Mouse (Mus musculus) spleen, postnatal 4 days (tissue): ENCODE data around the gene Stom.
A peak's percentile ranks its signal among the peaks of the same experiment; 100 is the strongest.

Source experiments
- DNase-seq, 2 experiments: peaks; one replicate each; pipeline ENCODE4 v3.0.0; 2022; ENCODE audit warnings: low spot score in 2 of 2

Gene Stom

DNA sequence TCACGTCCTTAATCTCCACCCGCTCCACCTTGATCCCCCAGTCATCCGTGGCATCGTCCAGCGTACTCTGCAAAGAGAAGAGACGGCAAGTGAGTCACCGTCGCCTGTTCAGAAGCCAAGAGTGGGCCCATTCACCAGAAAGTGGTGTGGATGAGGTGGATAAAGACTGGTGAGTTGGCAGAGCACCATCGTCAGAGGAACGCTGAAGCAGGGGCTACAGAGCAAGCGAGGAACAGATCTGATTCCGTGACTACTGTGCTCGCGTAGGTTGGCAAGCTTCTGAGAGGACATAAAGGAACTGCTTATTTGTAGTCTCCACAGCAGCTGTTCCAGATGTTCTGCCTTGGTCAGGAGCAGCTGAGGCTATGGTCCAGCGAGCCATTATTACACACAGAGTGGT is 16.4 kb downstream of the Stom start:
- no peak for DNase-seq

DNA sequence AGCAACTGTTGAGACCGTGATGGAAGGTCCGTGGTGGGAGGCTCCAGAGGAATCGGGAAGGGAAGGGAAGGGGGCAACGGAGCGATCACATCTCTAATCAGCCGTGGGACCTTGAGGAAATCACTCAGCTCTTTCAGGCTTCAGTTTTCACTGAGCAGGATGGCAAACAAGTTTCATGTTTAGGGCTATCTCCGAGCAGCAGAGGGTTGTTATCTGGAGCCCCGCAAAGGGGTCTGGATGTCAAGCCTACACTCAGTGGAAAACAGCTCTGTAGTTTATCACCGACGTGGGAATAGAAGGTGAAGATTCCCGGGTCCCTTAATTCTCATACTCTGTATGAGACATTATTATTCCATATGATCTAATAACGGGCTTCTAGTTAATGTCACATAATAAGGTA is 18.4 kb downstream of the Stom start:
- no peak for DNase-seq

DNA sequence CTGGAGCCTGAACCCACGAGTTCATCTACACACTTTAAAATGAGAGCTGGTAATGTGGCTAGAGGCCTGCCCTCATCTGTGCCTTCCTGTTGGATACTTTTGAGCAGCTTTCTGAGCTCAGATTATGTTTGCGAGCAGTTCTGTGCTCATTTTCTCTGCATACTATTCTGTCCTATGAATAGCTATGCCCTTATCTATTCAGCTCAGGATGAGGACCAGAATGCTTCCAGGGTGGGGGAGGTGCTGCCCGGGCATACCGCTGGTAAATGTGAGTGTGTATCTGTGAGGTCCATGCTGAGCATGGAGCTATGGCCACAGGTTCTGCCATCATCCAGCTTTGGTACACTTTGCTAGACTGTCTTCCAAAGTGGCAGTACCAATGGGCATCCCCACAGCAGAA is 19.2 kb downstream of the Stom start:
- peak in 1 of 2 experiments; percentile 70 for DNase-seq

DNA sequence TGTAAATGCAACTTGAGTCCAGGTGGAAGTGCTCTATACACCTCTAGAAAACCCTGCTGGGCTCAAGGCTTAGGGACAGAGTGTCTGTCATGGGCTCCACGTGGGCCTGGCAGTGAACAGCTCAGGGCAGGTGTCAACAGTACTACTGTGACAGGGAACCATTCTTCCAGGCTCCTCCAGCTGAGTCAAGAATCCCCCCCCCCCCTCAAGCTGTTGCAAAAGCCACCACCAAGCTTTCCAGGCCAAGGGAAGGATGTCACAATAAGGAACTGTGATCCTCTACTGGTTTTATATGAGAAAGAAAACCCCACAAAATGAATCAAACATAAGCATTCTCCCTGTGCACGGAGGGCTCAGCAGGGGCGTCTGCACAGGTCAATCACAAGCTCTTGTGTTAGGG is 22.5 kb downstream of the Stom start:
- no peak for DNase-seq

DNA sequence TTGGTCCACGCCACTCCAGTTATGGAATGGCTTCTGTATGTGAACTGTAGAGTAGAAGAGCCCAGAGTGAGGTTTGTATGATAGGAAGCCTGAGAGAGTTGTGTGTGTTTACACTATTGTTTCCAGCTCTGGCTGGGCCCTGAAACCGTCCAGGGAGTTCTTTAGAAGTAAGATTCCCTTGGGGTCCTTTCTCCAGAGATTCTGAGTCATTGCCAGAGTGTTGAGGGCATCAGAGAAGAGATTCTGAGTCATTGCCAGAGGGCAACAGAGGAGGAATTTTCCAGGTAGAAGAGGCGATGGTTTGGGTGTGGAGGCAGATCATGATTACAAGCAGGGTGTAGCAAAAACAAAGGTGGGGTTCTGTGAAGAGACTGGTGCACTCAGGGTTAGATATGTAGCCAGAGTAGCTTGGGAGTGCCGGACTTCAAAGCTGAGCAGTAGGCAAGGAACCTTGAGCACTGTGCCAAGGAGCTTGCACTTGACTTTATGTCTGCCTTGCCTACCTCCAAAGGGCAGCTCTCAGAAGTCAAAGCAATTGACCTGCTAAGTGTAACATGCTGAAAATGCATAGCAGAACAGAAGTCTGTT is 26.8 kb downstream of the Stom start:
- DNase-seq, result no peak

DNA sequence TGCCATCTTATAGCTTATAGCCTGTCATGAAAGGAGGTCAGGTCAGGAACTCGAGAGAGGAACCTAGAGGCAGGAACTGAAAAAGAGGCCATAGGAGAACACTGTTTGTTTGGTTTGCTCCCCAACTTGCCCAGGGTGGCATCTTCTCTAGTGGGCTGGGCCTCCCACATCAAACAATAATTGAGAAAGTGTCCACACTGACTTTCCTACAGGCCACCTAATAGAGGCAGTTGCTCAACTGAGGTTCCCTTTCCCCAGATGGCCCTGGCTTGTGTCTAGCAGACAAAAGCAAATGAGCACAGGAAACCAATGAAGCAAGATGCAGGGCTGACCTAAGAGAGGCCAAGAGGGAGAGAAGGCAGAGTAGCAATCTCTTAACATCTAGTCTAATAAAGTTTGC is 28.6 kb downstream of the Stom start:
- DNase-seq, result no peak

DNA sequence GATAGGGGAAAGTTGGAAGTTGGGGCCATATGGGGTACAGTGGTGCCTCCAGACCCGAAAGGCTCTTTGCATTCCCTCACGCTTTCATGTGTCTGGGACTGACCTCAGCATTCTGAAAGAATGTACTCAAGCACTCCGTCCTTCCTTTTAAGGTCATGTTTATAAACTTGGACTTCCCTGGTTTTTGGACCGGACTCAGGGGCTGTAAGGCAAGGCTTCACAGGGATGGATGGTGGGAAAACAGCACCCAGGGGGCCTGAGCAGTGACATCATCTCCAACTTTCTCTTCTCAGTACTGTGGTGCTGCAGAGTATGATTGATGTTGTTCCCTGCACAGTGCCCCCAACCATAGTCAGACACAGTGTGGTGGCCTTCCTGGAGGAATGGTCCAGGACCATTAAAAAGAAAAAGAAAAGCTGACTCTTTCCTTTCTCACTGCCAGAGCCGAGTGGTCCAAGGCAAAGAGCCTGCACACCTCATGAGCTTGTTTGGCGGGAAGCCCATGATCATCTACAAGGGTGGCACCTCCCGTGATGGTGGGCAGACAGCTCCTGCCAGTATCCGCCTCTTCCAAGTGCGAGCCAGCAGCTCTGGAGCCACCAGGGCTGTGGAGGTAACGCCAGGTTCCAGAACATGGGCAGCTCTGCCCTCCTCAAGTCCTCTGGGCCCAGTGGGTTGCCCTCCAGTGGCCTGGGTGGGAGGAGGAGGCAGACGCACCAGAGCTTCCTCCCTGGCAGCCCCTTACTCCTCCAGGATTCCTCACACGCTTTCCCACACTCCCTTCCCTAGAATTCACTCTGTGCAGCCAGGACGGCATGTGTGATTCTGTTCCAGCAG is 34.5 kb downstream of the Stom start:
- no peak for DNase-seq

DNA sequence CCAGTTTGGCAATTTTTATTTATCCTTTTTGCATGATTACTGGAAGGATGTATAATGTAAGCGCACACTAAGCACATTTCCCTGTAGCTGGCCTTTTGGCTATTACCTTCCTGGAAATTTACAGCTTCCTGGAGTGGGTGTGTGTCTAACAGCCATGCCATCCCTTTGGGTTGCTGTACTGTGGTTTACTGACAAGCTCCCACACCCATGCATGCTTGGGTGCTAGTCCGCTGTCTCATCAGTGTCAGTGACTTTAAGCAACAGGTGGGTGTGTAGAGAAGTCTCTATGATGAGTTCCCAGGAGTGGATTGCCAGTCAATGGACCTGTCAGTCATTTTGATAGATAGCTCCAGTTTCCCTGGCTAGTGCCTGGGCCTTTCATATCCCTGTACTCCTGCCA is 37.3 kb downstream of the Stom start:
- no peak for DNase-seq

DNA sequence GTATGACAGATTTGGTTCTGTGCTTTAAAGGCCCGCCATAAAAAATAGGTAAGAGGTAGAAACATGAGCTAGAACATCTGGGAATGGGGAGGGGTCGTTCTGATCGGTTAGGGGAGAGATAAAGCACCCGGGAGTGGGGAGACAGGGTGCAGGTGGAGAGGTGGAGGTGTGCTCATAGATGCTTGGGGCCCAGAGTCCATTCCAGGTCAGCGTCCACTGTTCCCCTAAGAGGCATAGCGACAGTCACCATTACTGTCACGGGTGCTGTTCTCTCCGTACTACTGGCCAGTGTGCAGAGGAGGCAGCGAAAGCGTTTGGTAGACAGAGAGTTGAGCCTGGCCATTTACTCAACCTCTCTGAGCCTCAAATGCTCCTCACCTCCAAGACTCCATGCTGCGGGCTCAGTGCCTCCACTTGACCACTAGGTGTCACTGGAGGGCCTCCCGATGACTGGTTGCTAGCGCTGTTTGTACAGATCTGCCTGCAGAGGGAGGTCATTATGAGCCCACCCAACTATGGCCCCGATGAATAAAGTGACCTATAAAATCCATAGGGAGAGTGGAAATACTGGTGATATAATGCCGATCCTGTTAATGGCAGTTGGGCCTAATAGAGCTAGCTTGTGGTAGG is 39.0 kb downstream of the Stom start:
- peak; percentile 84 to 91 for DNase-seq

DNA sequence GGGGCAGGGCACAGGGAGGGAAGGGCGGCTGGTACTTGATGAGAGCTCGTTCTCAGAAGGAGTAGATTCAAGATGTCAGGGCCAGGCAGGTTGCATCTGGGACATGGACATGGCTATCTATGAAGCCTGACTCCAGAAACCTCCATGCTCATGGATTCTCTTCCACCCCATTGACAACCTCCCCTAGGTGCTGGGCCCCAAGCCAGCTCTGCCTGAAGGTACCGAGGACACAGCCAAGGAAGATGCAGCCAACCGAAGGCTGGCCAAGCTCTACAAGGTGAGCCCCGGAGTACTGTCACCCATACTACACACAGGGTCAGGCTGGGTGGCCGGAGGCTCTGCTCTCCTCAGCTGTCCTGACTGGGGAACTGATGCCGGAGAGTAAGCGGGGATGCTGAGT is 43.5 kb downstream of the Stom start:
- no peak for DNase-seq

DNA sequence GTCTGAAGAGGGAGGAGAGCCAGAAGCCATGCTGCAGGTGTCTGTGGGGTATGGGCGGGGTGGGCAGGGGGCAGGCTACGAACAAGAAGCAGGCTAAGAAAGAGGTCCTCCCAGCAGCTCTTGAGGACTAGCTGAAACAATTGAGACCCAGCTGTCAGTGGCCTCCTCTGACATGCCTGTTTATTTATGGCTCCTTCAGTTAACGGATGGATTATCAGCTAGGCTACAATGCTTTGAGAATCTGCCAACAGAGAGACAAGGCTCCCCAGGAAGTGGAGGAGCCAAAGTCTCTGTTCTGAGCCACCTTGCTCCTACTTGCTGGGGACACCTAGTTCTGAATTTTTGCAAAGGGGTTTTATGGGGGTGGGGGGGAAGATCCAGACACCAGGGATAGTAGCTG is 44.1 kb downstream of the Stom start:
- no peak for DNase-seq

DNA sequence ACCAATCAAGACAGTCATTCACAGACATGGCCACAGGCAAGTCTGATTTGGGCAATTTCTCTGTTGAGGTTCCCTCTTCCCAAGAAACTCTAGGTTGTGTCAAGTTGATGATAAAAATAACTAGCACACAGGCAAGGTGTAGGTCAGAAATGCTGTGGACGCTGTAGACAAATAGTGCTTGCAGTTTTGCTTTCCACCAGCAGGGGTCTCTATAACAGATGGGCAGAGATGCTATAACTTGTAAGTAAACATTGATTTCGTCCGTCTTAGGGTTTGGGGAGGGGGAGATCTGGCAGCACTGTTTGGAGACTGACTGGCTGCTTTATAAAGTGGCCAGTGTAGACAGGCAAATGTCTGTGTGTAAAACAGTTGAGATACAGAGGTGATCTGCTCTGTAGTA is 44.9 kb downstream of the Stom start:
- peak; percentile 68 to 88 for DNase-seq

DNA sequence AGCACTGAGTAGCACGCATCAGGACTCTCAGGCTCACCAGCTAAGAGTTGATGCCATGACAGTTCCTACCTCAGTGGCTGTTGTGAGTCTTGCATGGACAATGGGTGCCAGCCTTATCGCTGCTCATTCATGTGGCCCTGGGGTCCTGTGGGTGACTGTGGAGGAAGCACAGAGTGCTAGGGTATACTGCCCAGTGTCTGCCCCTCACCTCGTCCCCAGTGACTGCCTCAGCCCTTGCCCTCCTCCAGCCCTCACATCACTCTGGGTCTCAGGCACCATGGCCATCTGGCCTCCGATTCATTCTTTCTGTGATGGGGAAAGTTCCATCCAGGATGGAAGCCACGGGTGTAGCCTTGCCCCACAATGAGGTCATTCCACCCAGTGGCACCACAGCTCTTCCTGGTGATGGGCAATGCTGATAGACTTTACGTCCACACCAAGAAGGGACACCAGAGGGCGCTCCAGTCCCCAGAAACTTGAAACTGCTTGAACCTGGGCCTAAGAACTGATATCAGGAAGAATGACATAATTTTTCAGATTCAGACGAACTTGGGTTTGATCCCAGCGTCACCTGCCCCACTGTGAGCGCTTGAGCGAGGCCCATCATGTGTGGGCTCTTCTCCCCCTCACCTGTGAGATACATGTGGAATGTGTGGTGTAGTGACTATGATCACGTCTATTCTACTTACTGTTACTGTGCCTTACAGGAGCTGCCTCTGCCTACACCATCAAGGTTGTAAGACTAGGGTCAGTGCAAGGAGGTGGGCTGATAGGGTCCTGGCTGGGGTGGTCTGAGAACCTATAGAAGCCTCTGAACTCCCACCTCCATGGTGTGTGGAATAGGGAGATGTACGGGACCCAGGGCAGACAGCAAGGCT is 47.8 kb downstream of the Stom start:
- DNase-seq, result peak; percentile 80 to 94

DNA sequence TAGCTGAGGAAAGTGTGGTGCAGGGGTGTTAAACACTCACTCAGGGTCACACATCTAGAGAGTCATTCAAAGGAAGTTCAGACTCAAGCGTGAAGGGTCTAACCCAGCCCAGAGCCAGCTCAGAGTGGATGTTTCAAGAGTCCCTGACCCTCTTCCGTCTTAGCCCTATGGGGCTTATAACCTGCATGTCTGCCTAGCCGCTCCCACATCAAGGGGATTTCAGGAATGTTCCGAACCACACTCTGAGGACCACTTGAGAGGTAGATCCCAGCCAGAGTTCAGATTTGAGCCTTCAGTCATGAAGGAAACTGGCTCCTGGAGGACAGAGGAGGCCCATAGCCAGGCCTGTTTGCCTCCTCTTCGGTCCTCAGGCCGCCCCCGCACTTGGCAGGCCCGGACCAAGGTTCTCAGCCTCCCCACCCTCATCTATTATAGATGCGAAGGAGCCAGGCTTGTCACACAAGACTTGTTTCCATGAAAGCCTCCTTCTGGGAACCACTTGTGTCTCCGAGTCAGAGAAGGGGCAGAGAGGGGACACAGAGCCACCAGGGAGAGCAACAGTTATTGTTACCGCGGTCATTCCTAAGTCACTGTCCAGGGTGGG is 49.7 kb downstream of the Stom start:
- DNase-seq, result no peak

DNA sequence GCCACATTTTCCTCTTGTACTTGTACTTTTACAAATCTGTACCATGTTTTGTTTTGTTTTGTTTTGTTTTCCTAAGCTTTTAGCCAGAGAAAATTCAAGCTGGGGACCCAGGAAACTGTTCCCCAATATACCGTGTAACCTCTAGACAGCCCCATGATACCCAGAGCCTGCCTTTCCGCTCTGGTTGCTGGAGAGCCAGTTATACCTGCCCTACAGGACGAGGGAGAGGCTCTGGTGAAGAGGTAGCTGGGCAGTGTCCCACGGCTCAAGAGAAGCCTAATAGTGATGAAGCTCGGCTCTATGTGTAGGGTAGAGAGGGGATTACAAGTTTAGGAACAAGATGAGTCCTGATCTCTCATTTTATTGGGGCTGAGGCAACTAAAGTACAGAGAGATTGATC is 51.6 kb downstream of the Stom start:
- no peak for DNase-seq

DNA sequence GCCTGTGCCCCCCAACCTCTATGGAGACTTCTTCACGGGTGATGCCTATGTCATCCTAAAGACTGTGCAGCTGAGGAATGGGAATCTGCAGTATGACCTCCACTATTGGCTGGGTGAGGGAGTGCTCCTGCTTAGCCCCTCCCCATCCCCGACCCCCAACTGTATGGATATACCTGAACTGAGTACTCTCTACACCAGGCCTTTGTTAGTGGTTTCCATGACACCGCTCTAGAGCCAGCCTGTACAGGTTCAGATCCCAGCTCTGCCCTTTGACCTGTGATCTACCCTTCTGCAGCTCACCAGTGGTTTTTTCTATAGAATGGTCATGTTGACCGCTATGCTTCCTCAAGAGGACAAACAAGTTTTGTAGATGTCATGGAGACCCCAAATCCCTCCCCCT is 52.8 kb downstream of the Stom start:
- DNase-seq, result no peak

DNA sequence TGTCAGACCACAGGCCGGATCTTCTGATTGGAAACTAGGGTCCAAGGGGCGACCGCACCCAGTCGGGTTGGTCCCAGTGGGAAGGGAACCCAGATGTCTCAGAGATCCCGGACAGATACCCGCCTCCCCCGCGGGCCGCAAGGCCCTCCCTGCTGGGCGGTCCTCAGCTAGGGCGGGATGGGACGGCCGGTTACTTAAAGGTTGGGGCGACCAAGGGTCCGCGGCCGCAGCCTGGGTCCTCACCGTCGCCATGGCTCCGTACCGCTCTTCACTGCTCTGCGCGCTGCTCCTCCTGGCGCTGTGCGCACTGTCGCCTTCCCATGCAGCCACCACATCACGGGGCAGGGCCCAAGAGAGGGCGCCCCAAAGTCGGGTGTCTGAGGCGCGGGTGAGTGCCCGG is 54.6 kb downstream of the Stom start:
- DNase-seq, result peak in 1 of 2 experiments; percentile 70

DNA sequence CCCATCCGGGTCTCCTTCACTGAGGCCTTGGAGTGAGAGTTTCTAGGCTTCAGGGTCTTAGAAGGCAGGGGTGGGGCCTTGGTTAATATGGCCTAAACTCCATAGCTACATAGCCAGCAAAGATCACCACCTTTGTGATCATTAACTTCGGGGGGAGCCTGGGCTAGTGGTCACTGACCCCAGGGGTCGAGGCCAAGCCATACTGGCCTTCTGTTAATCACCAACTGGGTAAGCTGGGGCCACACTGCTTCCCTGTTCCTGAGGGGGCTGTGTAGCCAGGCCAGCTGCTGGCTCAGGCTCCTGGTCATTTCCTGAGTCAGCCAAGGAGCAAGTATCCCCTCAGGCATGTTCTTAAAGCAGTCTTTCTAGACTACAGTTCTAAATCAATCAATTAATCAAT is 56.8 kb downstream of the Stom start:
- DNase-seq, result no peak

DNA sequence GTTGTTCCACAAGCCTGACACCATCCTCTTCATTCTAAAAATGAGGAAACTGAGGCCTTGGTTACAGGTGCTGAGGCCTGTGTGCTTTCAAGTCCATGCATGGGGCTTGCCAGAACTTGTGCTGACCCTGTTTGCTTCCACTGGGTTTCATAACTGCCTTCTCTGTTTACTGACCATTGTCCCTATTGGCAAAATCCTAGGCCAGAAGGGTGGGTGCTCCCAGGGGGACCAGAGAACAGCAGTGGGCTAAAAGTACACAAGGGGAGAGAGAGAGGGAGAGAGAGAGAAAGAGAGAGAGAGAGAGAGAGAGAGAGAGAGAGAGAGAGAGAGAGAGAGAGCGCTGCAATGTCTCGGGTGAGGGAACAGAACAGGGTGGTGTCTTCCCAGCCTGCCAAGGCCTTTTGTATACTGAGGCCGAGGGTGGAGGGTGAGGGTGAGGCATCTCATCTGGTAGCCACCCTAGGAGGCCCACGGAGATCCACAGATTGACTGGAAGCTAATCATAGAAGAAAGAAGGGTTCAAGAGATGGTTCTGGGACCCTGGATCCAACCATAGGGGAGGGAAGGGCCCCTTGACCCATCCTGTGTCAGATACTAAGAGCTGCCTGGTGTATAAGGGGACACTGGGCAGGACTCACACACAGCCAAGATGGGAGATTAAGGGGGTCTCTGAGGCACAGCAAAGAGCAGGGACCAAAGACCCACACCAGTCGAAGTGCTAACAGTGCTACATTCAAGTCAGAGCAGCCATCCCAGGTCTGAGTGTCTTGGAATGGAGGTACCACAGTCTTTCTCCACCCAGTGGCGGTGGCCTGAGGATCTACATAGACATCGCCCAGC is 58.2 kb downstream of the Stom start:
- no peak for DNase-seq

DNA sequence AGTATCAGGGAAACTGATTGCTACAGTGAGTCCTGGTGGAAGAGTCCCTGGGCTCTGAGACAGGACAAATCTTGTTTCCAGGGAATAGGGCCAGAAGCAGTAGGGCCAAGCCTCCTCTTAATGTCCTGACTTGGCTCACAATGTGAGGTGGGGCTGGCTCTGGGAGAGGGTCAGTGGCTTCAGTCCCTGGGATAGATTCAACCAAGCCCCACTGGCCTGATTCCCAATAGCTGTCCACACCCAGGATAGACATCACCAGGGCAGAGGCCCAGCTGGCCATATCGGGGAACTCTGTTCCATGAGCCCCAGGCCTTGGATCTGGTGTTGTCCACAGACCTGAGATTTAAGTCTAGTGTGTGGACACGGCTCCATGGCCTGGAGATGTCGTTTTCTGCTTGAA is 59.1 kb downstream of the Stom start:
- no peak for DNase-seq

DNA sequence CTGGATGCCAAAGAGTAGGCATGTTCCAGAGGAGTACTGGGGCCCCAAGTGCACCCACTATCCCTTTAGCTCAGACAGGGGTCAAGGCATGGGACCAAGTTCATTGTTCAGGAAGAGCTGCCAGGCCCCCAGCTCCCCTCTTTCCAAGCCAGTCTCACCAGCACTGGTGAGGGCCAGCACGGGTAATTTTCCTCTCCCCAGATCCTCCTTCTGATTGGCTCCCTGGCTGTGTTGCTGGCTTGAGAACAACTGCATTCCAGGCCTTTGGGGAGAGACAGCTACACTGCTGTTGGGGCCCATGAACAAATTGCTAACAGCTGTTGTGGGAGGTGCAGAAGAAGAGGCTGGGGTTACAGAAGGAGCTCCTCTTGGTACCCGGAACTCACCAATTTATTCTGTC is 63.2 kb downstream of the Stom start:
- no peak for DNase-seq
